Mouse (Mus musculus): ENCODE measurements around the gene Trim28. TPM values are rescaled to one million over a fixed set of nuclear protein-coding genes. Genes with fewer than 3 reads are reported as not detected.

The Trim28 gene
- 77.9 TPM for polyA plus RNA-seq (2015; fragmentation: Illumina TruSeq; extraction: RNeasy Lipid Tissue Mini Kit (QIAGEN cat#74804); ENCODE audit: insufficient read depth, low read depth, low replicate concordance)

GRCm38 (mm10) chr7:12998851-12999250 lies at the start of gene Trim28:
Trim28 (plus strand) TSS chr7:12999114.

GRCm38 (mm10) chr7:12965678-12966091 lies 33.2 kb upstream of the Trim28 start, which contains the start of gene Zfp324:
Zfp324 (plus strand) TSS chr7:12965838.

GRCm38 (mm10) chr7:12977682-12978389 lies 21.1 kb upstream of the Trim28 start, which contains the start of gene Zfp446:
Zfp446 (plus strand) TSS chr7:12977848.

GRCm38 (mm10) chr7:12998053-12998452 lies 861 bp upstream of the Trim28 start, which contains the start of gene Slc27a5:
Slc27a5 (minus strand) TSS chr7:12998192.

GRCm38 (mm10) chr7:13010005-13010908 lies 11.3 kb downstream of the Trim28 start, which contains the start of gene Zbtb45:
Zbtb45 (minus strand) TSS chr7:13010034.

GRCm38 (mm10) chr7:13034148-13034977 lies 35.4 kb downstream of the Trim28 start, which contains the start of gene Chmp2a:
Chmp2a (minus strand) TSS chr7:13034807.

GRCm38 (mm10) chr7:13037901-13038555 lies 39.1 kb downstream of the Trim28 start, which contains the start of gene Ube2m:
Ube2m (minus strand) TSS chr7:13038275.

GRCm38 (mm10) chr7:13054287-13055010 lies 55.5 kb downstream of the Trim28 start, which contains the start of gene Mzf1:
Mzf1 (minus strand) TSS chr7:13054764.

Other genes starting within 250 kb of the Trim28 start
- gene Zscan18, start 195.5 kb upstream of the Trim28 start, polyA plus RNA-seq (2015; fragmentation: Illumina TruSeq; extraction: RNeasy Lipid Tissue Mini Kit (QIAGEN cat#74804); ENCODE audit: insufficient read depth, low read depth, low replicate concordance), result 0.89 TPM
- gene Zfp329, start 180.3 kb upstream of the Trim28 start, polyA plus RNA-seq (2015; fragmentation: Illumina TruSeq; extraction: RNeasy Lipid Tissue Mini Kit (QIAGEN cat#74804); ENCODE audit: insufficient read depth, low read depth, low replicate concordance), result 2.6 TPM
- 5.3 TPM for gene Zfp110, start 164.4 kb upstream of the Trim28 start, polyA plus RNA-seq (2015; fragmentation: Illumina TruSeq; extraction: RNeasy Lipid Tissue Mini Kit (QIAGEN cat#74804); ENCODE audit: insufficient read depth, low read depth, low replicate concordance)
- gene Zfp128, start 117.9 kb upstream of the Trim28 start, polyA plus RNA-seq (2015; fragmentation: Illumina TruSeq; extraction: RNeasy Lipid Tissue Mini Kit (QIAGEN cat#74804); ENCODE audit: insufficient read depth, low read depth, low replicate concordance), result 0.76 TPM
- 2.7 TPM for gene Zscan22, start 101.3 kb upstream of the Trim28 start, polyA plus RNA-seq (2015; fragmentation: Illumina TruSeq; extraction: RNeasy Lipid Tissue Mini Kit (QIAGEN cat#74804); ENCODE audit: insufficient read depth, low read depth, low replicate concordance)
- gene Rps5, start 76.8 kb upstream of the Trim28 start, polyA plus RNA-seq (2015; fragmentation: Illumina TruSeq; extraction: RNeasy Lipid Tissue Mini Kit (QIAGEN cat#74804); ENCODE audit: insufficient read depth, low read depth, low replicate concordance), result 479 TPM
- 0.24 TPM for gene Rnf225, start 71.7 kb upstream of the Trim28 start, polyA plus RNA-seq (2015; fragmentation: Illumina TruSeq; extraction: RNeasy Lipid Tissue Mini Kit (QIAGEN cat#74804); ENCODE audit: insufficient read depth, low read depth, low replicate concordance)
- 1.9 TPM for gene Zfp324, start 33.3 kb upstream of the Trim28 start, polyA plus RNA-seq (2015; fragmentation: Illumina TruSeq; extraction: RNeasy Lipid Tissue Mini Kit (QIAGEN cat#74804); ENCODE audit: insufficient read depth, low read depth, low replicate concordance)
- 3.7 TPM for gene Zfp446, start 21.3 kb upstream of the Trim28 start, polyA plus RNA-seq (2015; fragmentation: Illumina TruSeq; extraction: RNeasy Lipid Tissue Mini Kit (QIAGEN cat#74804); ENCODE audit: insufficient read depth, low read depth, low replicate concordance)
- gene Slc27a5, start 922 bp upstream of the Trim28 start, polyA plus RNA-seq (2015; fragmentation: Illumina TruSeq; extraction: RNeasy Lipid Tissue Mini Kit (QIAGEN cat#74804); ENCODE audit: insufficient read depth, low read depth, low replicate concordance), result not detected
- 2.9 TPM for gene Zbtb45, start 10.9 kb downstream of the Trim28 start, polyA plus RNA-seq (2015; fragmentation: Illumina TruSeq; extraction: RNeasy Lipid Tissue Mini Kit (QIAGEN cat#74804); ENCODE audit: insufficient read depth, low read depth, low replicate concordance)
- 58.7 TPM for gene Chmp2a, start 35.7 kb downstream of the Trim28 start, polyA plus RNA-seq (2015; fragmentation: Illumina TruSeq; extraction: RNeasy Lipid Tissue Mini Kit (QIAGEN cat#74804); ENCODE audit: insufficient read depth, low read depth, low replicate concordance)
- 35.3 TPM for gene Ube2m, start 39.2 kb downstream of the Trim28 start, polyA plus RNA-seq (2015; fragmentation: Illumina TruSeq; extraction: RNeasy Lipid Tissue Mini Kit (QIAGEN cat#74804); ENCODE audit: insufficient read depth, low read depth, low replicate concordance)
- 0.46 TPM for gene Mzf1, start 55.6 kb downstream of the Trim28 start, polyA plus RNA-seq (2015; fragmentation: Illumina TruSeq; extraction: RNeasy Lipid Tissue Mini Kit (QIAGEN cat#74804); ENCODE audit: insufficient read depth, low read depth, low replicate concordance)
- gene Vmn1r85, start 96.1 kb downstream of the Trim28 start, polyA plus RNA-seq (2015; fragmentation: Illumina TruSeq; extraction: RNeasy Lipid Tissue Mini Kit (QIAGEN cat#74804); ENCODE audit: insufficient read depth, low read depth, low replicate concordance), result not detected
- gene Vmn1r86, start 120.8 kb downstream of the Trim28 start, polyA plus RNA-seq (2015; fragmentation: Illumina TruSeq; extraction: RNeasy Lipid Tissue Mini Kit (QIAGEN cat#74804); ENCODE audit: insufficient read depth, low read depth, low replicate concordance), result not detected
- not detected for gene Vmn1r87, start 141.0 kb downstream of the Trim28 start, polyA plus RNA-seq (2015; fragmentation: Illumina TruSeq; extraction: RNeasy Lipid Tissue Mini Kit (QIAGEN cat#74804); ENCODE audit: insufficient read depth, low read depth, low replicate concordance)
- gene Vmn1r88, start 160.5 kb downstream of the Trim28 start, polyA plus RNA-seq (2015; fragmentation: Illumina TruSeq; extraction: RNeasy Lipid Tissue Mini Kit (QIAGEN cat#74804); ENCODE audit: insufficient read depth, low read depth, low replicate concordance), result not detected
- not detected for gene Vmn1r89, start 213.9 kb downstream of the Trim28 start, polyA plus RNA-seq (2015; fragmentation: Illumina TruSeq; extraction: RNeasy Lipid Tissue Mini Kit (QIAGEN cat#74804); ENCODE audit: insufficient read depth, low read depth, low replicate concordance)